Mouse (Mus musculus) midbrain, embryonic 11.5 days (tissue): ENCODE measurements around the gene Bin2. TPM values are rescaled to one million over a fixed set of nuclear protein-coding genes. Genes with fewer than 3 reads are reported as not detected.
"Not testable (repeated sequence)": the region's sequence is repeated elsewhere in the genome, so short reads cannot be mapped to it uniquely, and the experiment has no call there.

Experiments used
- ATAC-seq: fragments of 200-750 bp; cut with Nextera tagmentation; 2 replicates; pipeline ENCODE4 v1.8.0; 2017; ENCODE audit warnings: moderate TSS enrichment, moderate library complexity; ENCODE audit not compliant: low FRiP score
- DNase-seq: peaks from one replicate; pipeline ENCODE4 v3.0.0; 2015; ENCODE audit warnings: low spot score; ENCODE audit errors: missing footprints
- H3K27ac ChIP-seq: fragments of 300-500 bp; sonication (generic); 2 replicates; pipeline ENCODE4 v1.5.1; 2014; ENCODE audit warnings: low read depth, low read length
- H3K27me3 ChIP-seq: fragments of 300-500 bp; sonication (generic); 2 replicates; pipeline ENCODE4 v1.6.1; 2014; ENCODE audit warnings: mild to moderate bottlenecking, low read length, moderate library complexity, mixed read lengths; ENCODE audit not compliant: control insufficient read depth, insufficient read depth
- H3K36me3 ChIP-seq: fragments of 300-500 bp; sonication (generic); 2 replicates; pipeline ENCODE4 v1.6.1; 2014; ENCODE audit warnings: mild to moderate bottlenecking, low read length, moderate library complexity, mixed read lengths; ENCODE audit not compliant: control insufficient read depth, insufficient read depth
- H3K4me1 ChIP-seq: fragments of 300-500 bp; sonication (generic); 2 replicates; pipeline ENCODE4 v1.6.1; 2014; ENCODE audit warnings: low read length; ENCODE audit not compliant: control insufficient read depth, insufficient read depth
- H3K4me2 ChIP-seq: fragments of 300-500 bp; sonication (generic); 2 replicates; pipeline ENCODE4 v1.6.1; 2014; ENCODE audit warnings: mild to moderate bottlenecking, moderate library complexity
- H3K4me3 ChIP-seq: fragments of 300-500 bp; sonication (generic); 2 replicates; pipeline ENCODE4 v1.5.1; 2014; ENCODE audit warnings: low read depth, low read length
- H3K9ac ChIP-seq: fragments of 300-500 bp; sonication (generic); 2 replicates; pipeline ENCODE4 v1.6.1; 2014; ENCODE audit warnings: low read length
- H3K9me3 ChIP-seq: fragments of 300-500 bp; sonication (generic); 2 replicates; pipeline ENCODE4 v1.6.1; 2016; ENCODE audit warnings: low read length; ENCODE audit not compliant: control insufficient read depth
- WGBS: fragments of 180-500 bp; shearing (Covaris S2); extraction: QIAGEN DNeasy Blood & Tissue Kit; methylation state at CpG from one replicate; pipeline ENCODE4 v1.1.7; 2014; 5-methylcytosine and 5-hydroxymethylcytosine counted together
- polyA plus RNA-seq: library from polyadenylated mRNA; unstranded; fragments of >200 nt; fragmentation: Nextera tagmentation; extraction: Ambion mirVana; gene quantifications from 2 replicates; pipeline ENCODE4 v1.2.1, GENCODE M21; 2014

Bin2 gene
- polyA plus RNA-seq, 1 experiment from 2014 or later, result 3.4 TPM

GRCm38 (mm10) chr15:100614218-100614995, 54.9 kb downstream of the Bin2 start:
- H3K4me2 ChIP-seq, result peak overlapping the region; percentile 72
- H3K4me3 ChIP-seq, result peak overlapping the region; percentile 94
- H3K27me3 ChIP-seq, result no peaks in the 10 kb centered on the region
- peaks cover 13% of the 10 kb centered on the region; the same call in 1 of the 2 replicates for H3K4me1 ChIP-seq
- H3K27ac ChIP-seq, result 0 out of 2 replicates have a peak overlapping the region, but pooled peaks have one; percentile 93
- WGBS, result 11% methylated on average over 43 of the region's 43 CpGs
- H3K9me3 ChIP-seq, result no peaks in the 10 kb centered on the region
- DNase-seq, result no peak
- ATAC-seq, result peak; percentile 1; the same call in 1 of the 2 replicates
- H3K36me3 ChIP-seq, result peaks cover 10% of the 10 kb centered on the region
- peak overlapping the region; percentile 90 for H3K9ac ChIP-seq

- Histone ChIP-seq H3K4me3 (no peak overlapping the region), H3K9ac (no peak overlapping the region), H3K4me2 (peak overlapping the region; percentile 28; the same call in 1 of the 2 replicates), H3K36me3 (peaks cover 6% of the 10 kb centered on the region; the same call in 1 of the 2 replicates), H3K27me3 (no peaks in the 10 kb centered on the region), H3K9me3 (no peaks in the 10 kb centered on the region), H3K4me1 (peaks cover 13% of the 10 kb centered on the region; the same call in 1 of the 2 replicates), H3K27ac (no peak overlapping the region)
- WGBS, result 11% methylated on average over 16 of the region's 16 CpGs
- DNase-seq, result peak; percentile 97
- ATAC-seq, result no peak
These were observed 55.8 kb downstream of the Bin2 start for GRCm38 (mm10) chr15:100613584-100613983.

GRCm38 (mm10) chr15:100612432-100612831, 56.9 kb downstream of the Bin2 start:
- WGBS, result 73% methylated on average over 2 of the region's 2 CpGs
- H3K27ac ChIP-seq, result no peak overlapping the region
- no peak overlapping the region for H3K4me3 ChIP-seq
- H3K4me2 ChIP-seq, result no peak overlapping the region
- no peaks in the 10 kb centered on the region for H3K36me3 ChIP-seq
- H3K4me1 ChIP-seq, result peaks cover 13% of the 10 kb centered on the region; the same call in 1 of the 2 replicates
- H3K9me3 ChIP-seq, result no peaks in the 10 kb centered on the region
- ATAC-seq (no peak), DNase-seq (no peak)
- no peaks in the 10 kb centered on the region for H3K27me3 ChIP-seq
- H3K9ac ChIP-seq, result no peak overlapping the region

- no peak overlapping the region for H3K4me3 ChIP-seq
- no peak overlapping the region for H3K4me2 ChIP-seq
- ATAC-seq, result no peak
- no peaks in the 10 kb centered on the region for H3K36me3 ChIP-seq
- no peaks in the 10 kb centered on the region for H3K9me3 ChIP-seq
- H3K27ac ChIP-seq, result no peak overlapping the region
- DNase-seq, result no peak
- WGBS, result 88% methylated on average over 7 of the region's 7 CpGs
- no peaks in the 10 kb centered on the region for H3K27me3 ChIP-seq
- H3K9ac ChIP-seq, result no peak overlapping the region
- H3K4me1 ChIP-seq, result peaks cover 13% of the 10 kb centered on the region; the same call in 1 of the 2 replicates
These were observed 57.4 kb downstream of the Bin2 start for GRCm38 (mm10) chr15:100611951-100612350.

GRCm38 (mm10) chr15:100606677-100607076, 62.7 kb downstream of the Bin2 start:
- H3K4me1 ChIP-seq, H3K9me3 ChIP-seq, H3K36me3 ChIP-seq, ATAC-seq, H3K27ac ChIP-seq, H3K4me2 ChIP-seq, H3K9ac ChIP-seq, DNase-seq, H3K4me3 ChIP-seq, H3K27me3 ChIP-seq: not testable (repeated sequence)
- WGBS, result 92% methylated on average over 8 of the region's 8 CpGs

- ATAC-seq (no peak), DNase-seq (no peak)
- Histone ChIP-seq H3K27me3 (peaks cover 15% of the 10 kb centered on the region), H3K36me3 (no peaks in the 10 kb centered on the region), H3K4me1 (peaks cover 19% of the 10 kb centered on the region), H3K9me3 (no peaks in the 10 kb centered on the region), H3K4me2 (no peak overlapping the region), H3K9ac (no peak overlapping the region), H3K4me3 (no peak overlapping the region), H3K27ac (no peak overlapping the region)
- 44% methylated on average over 3 of the region's 3 CpGs for WGBS
These were observed 67.7 kb downstream of the Bin2 start for GRCm38 (mm10) chr15:100601669-100602068.

- H3K4me1 ChIP-seq, result peaks cover 19% of the 10 kb centered on the region
- 12% methylated on average over 21 of the region's 21 CpGs for WGBS
- no peak overlapping the region for H3K9ac ChIP-seq
- DNase-seq (peak; percentile 90), ATAC-seq (no peak)
- peak overlapping the region; percentile 94 for H3K4me2 ChIP-seq
- H3K9me3 ChIP-seq, result no peaks in the 10 kb centered on the region
- H3K27me3 ChIP-seq, result peaks cover 15% of the 10 kb centered on the region
- H3K27ac ChIP-seq, result no peak overlapping the region
- no peaks in the 10 kb centered on the region for H3K36me3 ChIP-seq
- 0 out of 2 replicates have a peak overlapping the region, but pooled peaks have one; percentile 81 for H3K4me3 ChIP-seq
These were observed 68.6 kb downstream of the Bin2 start for GRCm38 (mm10) chr15:100600696-100601272.

- ATAC-seq (peak; percentile 78), DNase-seq (peak; percentile 97)
- H3K4me1 ChIP-seq, result peaks cover 19% of the 10 kb centered on the region
- H3K4me3 ChIP-seq, result peak overlapping the region; percentile 81
- H3K27ac ChIP-seq, result peak overlapping the region; percentile 76
- peak overlapping the region; percentile 94 for H3K4me2 ChIP-seq
- H3K27me3 ChIP-seq, result peaks cover 15% of the 10 kb centered on the region
- peak overlapping the region; percentile 96 for H3K9ac ChIP-seq
- 1% methylated on average over 35 of the region's 35 CpGs for WGBS
- H3K9me3 ChIP-seq, result no peaks in the 10 kb centered on the region
- no peaks in the 10 kb centered on the region for H3K36me3 ChIP-seq
These were observed 69.2 kb downstream of the Bin2 start for GRCm38 (mm10) chr15:100600047-100600695.
